Mouse (Mus musculus) midbrain, embryonic 16.5 days (tissue): ENCODE measurements at regions not wholly inside any gene's neighbourhood (a gene's known extent, or its start where the extent isn't known, plus 50 kb on each side); places are given as distances from the start of the nearest gene placed in this dataset.

Experiments
- ATAC-seq: fragments of 200-750 bp; cut with Nextera tagmentation; 2 replicates; pipeline ENCODE4 v1.8.0; 2017; ENCODE audit warnings: moderate TSS enrichment
- H3K27ac ChIP-seq: fragments of 300-500 bp; sonication (generic); 2 replicates; pipeline ENCODE4 v1.5.1; 2014; ENCODE audit warnings: mild to moderate bottlenecking, low read length, mixed read lengths
- H3K27me3 ChIP-seq: fragments of 300-500 bp; sonication (generic); 2 replicates; pipeline ENCODE4 v1.6.1; 2014; ENCODE audit warnings: low read depth, low read length, mixed read lengths; ENCODE audit not compliant: control insufficient read depth, insufficient read depth
- H3K36me3 ChIP-seq: fragments of 300-500 bp; sonication (generic); 2 replicates; pipeline ENCODE4 v1.6.1; 2014; ENCODE audit warnings: mild to moderate bottlenecking, low read length, moderate library complexity, mixed read lengths; ENCODE audit not compliant: control insufficient read depth, insufficient read depth
- H3K4me1 ChIP-seq: fragments of 300-500 bp; sonication (generic); 2 replicates; pipeline ENCODE4 v1.6.1; 2014; ENCODE audit warnings: mild to moderate bottlenecking, low read length, mixed read lengths; ENCODE audit not compliant: control insufficient read depth, insufficient read depth
- H3K4me2 ChIP-seq: fragments of 300-500 bp; sonication (generic); 2 replicates; pipeline ENCODE4 v1.6.1; 2014; ENCODE audit warnings: mild to moderate bottlenecking, low read length, mixed read lengths
- H3K4me3 ChIP-seq: fragments of 300-500 bp; sonication (generic); 2 replicates; pipeline ENCODE4 v1.5.1; 2014; ENCODE audit warnings: low read depth, mild to moderate bottlenecking, low read length, moderate library complexity, mixed read lengths
- H3K9ac ChIP-seq: fragments of 300-500 bp; sonication (generic); 2 replicates; pipeline ENCODE4 v1.6.1; 2014; ENCODE audit warnings: low read depth, low read length, mixed read lengths
- H3K9me3 ChIP-seq: fragments of 300-500 bp; sonication (generic); replicated peaks from 2 replicates; pipeline ENCODE4 v1.6.1; 2014; ENCODE audit warnings: mild to moderate bottlenecking, low read length, mixed read lengths; ENCODE audit not compliant: control insufficient read depth, poor library complexity, severe bottlenecking
- WGBS: fragments of 180-500 bp; shearing (Covaris S2); extraction: QIAGEN DNeasy Blood & Tissue Kit; methylation state at CpG from one replicate; pipeline ENCODE4 v1.1.7; 2014; 5-methylcytosine and 5-hydroxymethylcytosine counted together

DNA sequence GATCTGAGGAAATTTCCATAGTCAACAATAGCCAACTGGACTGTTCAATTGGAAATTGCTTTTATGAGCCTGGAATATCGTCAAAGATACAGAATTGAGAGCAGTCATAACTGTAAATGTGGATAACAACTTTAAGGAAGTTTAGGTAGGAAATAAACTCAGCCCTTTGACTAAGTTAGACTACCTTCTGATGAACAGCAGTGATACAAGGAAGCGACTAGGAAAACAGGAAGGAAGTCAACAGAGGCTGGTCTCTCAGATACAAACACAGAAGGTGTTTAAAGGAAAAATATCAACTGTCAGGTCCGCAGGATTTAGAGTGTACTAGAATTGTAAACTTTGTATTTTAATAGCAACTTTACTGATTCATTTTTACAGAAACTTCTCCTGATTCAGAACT, 721.1 kb downstream of the Kcna4 start:
- no peaks in the 10 kb centered on the region for H3K4me1 ChIP-seq
- H3K9ac ChIP-seq, result no peak overlapping the region
- no peak for ATAC-seq
- H3K4me3 ChIP-seq, result no peak overlapping the region
- H3K9me3 ChIP-seq, result no peaks in the 10 kb centered on the region
- 93% methylated on average over 3 of the region's 3 CpGs for WGBS
- no peak overlapping the region for H3K4me2 ChIP-seq
- H3K27ac ChIP-seq, result no peak overlapping the region
- H3K36me3 ChIP-seq, result no peaks in the 10 kb centered on the region
- H3K27me3 ChIP-seq, result no peaks in the 10 kb centered on the region

DNA sequence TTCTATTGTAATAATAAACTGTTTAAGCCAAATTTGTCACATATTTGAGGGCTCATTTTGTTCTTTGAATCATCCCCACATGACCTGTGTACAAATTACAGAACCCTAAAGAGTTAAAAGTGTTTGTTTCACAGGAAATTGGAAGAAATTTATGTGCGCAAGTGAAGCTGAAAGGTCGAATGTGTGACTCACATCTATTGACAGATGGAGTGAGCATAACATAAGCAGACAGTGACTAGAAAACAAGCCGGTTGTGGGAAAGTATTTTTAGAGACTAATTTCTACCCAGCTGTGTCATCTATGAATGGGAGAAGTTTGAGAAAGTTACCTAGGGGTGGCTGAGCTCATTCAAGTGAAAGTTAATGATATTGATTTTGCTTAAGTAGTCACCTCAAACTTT, 732.8 kb downstream of the Kcna4 start:
- no peak for ATAC-seq
- no peak overlapping the region for H3K9ac ChIP-seq
- H3K9me3 ChIP-seq, result no peaks in the 10 kb centered on the region
- WGBS, result 66% methylated on average over 3 of the region's 3 CpGs
- no peak overlapping the region for H3K4me3 ChIP-seq
- no peak overlapping the region for H3K27ac ChIP-seq
- H3K4me2 ChIP-seq, result no peak overlapping the region
- H3K36me3 ChIP-seq, result no peaks in the 10 kb centered on the region
- H3K4me1 ChIP-seq, result no peaks in the 10 kb centered on the region
- no peaks in the 10 kb centered on the region for H3K27me3 ChIP-seq

DNA sequence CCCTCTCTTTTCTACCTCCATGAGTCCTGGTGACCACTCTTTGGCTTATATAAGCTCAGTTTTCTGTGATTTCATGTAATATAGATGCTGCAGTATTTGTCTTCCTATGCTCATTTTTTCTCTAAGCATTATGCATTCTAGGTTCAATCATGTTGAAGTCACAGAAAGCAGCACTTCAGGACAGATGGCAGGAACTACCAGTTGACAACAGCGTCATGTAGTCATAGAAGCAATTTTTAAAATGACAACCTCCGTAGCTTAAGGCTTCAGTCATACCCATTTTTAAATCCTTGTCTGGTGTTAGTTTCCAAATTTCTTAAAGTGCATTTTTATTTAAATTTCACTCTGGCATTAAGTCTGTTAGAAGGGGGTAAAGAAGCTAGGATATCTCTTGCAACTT, 740.2 kb downstream of the Kcna4 start:
- Histone ChIP-seq H3K9ac (no peak overlapping the region), H3K27me3 (no peaks in the 10 kb centered on the region), H3K4me1 (peaks cover 8% of the 10 kb centered on the region; the same call in 1 of the 2 replicates), H3K4me2 (no peak overlapping the region), H3K9me3 (no peaks in the 10 kb centered on the region), H3K27ac (no peak overlapping the region), H3K4me3 (no peak overlapping the region), H3K36me3 (no peaks in the 10 kb centered on the region)
- whole genome bisulfite sequencing, result 90% methylated on average over 2 of the region's 2 CpGs
- no peak for ATAC-seq

DNA sequence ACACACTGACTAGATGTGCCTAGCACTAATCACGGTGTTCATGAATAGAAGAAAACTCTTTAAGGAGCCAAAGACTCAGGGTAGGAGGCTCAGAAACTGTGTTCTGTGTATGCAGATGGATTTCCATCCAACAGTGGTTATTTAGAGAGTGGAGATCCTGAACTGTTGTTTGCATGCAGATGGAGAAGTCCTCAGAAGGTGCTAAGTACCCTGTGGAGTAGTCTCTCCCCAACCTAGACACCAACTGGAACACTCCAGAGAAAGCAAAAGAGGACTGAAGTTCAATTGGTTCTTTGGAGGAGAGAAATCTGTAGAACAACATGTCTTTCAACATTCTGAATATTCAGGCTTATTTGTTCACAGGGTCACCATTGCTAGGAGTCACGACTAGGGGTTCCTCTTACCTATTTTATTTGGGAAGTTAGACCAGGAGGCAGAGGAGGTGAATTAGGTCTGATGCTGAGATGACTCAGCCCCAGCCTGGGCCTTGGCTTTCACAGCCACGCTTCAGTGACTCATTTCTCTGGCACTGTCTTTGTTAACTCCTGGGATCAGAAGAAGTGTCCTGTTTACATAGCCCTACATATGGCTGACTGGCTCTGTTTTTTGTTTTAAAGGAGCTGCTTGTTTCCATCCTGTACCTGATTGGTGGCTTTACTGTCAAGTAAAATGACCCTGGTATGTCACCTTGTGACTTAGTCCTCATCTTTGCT, 742.0 kb downstream of the Kcna4 start:
- Histone ChIP-seq H3K36me3 (no peaks in the 10 kb centered on the region), H3K27ac (no peak overlapping the region), H3K4me3 (no peak overlapping the region), H3K4me1 (peaks cover 8% of the 10 kb centered on the region; the same call in 1 of the 2 replicates), H3K9ac (no peak overlapping the region), H3K4me2 (no peak overlapping the region), H3K27me3 (no peaks in the 10 kb centered on the region), H3K9me3 (no peaks in the 10 kb centered on the region)
- ATAC-seq, result no peak
- WGBS, result 73% methylated on average over 3 of the region's 3 CpGs

DNA sequence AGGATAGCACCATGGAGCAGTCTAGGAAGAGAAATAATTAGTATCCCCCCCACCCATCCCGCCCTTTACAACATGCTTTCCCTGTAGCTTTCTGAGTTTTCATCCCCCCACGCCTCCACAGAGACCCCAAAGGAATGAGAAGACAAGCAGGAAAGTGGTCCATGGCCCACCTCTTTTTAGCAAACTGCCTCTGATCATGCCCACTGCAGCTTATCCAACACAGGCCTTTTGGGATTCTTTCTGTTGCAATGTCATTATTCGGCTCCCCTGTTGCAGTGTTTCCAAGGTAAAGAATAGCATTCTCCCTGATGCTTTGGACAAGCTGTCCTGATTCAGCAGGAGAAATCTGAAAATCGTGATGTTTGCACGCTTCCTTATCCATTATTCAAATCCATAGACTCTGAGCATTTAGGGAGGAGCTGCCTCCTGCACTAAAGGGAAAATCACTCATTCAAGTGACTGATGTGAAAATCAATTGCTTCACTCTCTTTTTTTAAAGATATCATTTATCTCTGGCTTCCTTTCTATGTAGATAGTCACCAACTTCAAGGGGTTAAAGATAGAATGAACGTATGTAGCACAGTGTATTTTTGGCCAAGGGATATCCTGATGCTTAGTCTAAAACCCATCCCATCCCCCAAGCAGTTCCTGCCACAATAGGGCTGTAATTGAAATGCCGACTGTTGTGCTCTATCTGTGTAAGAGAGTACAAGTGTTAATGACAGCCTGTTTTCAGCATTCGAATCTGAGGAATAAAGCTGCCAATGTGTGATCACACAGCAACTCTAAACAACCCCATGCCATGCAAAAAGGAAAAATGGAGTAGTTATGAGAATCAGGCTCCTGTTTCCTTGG, 743.1 kb downstream of the Kcna4 start:
- Histone ChIP-seq H3K9me3 (no peaks in the 10 kb centered on the region), H3K27ac (peak overlapping the region; percentile 13; the same call in 1 of the 2 replicates), H3K4me2 (no peak overlapping the region), H3K4me3 (no peak overlapping the region), H3K4me1 (peaks cover 8% of the 10 kb centered on the region; the same call in 1 of the 2 replicates), H3K27me3 (no peaks in the 10 kb centered on the region), H3K36me3 (no peaks in the 10 kb centered on the region), H3K9ac (no peak overlapping the region)
- ATAC-seq, result peak; percentile 81
- 36% methylated on average over 8 of the region's 8 CpGs for WGBS

DNA sequence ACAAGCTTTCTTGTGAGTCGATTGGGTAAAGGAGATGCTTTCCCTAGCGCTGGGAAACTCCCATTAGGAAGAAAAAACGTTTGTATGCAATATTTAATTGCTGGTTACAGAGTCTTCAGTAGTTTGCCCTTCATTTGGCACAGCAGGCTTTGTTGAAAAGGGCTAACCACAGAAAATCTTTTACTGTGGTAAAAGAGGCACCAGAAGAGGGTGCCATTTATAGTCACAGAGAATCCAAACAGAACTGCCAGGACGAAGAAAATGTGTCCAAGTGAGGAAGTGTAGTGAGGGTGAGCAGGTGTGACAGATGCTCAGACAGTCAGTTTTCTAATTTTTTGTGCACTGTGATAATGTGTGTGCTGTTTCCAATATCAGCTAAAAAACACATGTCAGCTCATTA, 744.4 kb downstream of the Kcna4 start:
- no peak overlapping the region for H3K27ac ChIP-seq
- H3K9ac ChIP-seq, result no peak overlapping the region
- no peak overlapping the region for H3K4me3 ChIP-seq
- no peaks in the 10 kb centered on the region for H3K36me3 ChIP-seq
- H3K4me1 ChIP-seq, result peaks cover 8% of the 10 kb centered on the region; the same call in 1 of the 2 replicates
- no peaks in the 10 kb centered on the region for H3K27me3 ChIP-seq
- no peak for ATAC-seq
- WGBS, result 53% methylated on average over 4 of the region's 4 CpGs
- H3K4me2 ChIP-seq, result no peak overlapping the region
- H3K9me3 ChIP-seq, result no peaks in the 10 kb centered on the region

GRCm38 (mm10) chr2:108042086-108042485, 751.6 kb downstream of the Kcna4 start:
- Histone ChIP-seq H3K4me1 (no peaks in the 10 kb centered on the region), H3K4me2 (no peak overlapping the region), H3K9me3 (no peaks in the 10 kb centered on the region), H3K4me3 (no peak overlapping the region), H3K27me3 (no peaks in the 10 kb centered on the region), H3K9ac (no peak overlapping the region), H3K27ac (no peak overlapping the region), H3K36me3 (no peaks in the 10 kb centered on the region)
- ATAC-seq, result no peak
- WGBS, result 70% methylated on average over 2 of the region's 2 CpGs

GRCm38 (mm10) chr2:108044885-108045284, 754.4 kb downstream of the Kcna4 start:
- 86% methylated on average over 2 of the region's 2 CpGs for WGBS
- Histone ChIP-seq H3K4me2 (no peak overlapping the region), H3K4me1 (no peaks in the 10 kb centered on the region), H3K36me3 (no peaks in the 10 kb centered on the region), H3K27me3 (no peaks in the 10 kb centered on the region), H3K4me3 (no peak overlapping the region), H3K9ac (no peak overlapping the region), H3K27ac (no peak overlapping the region), H3K9me3 (no peaks in the 10 kb centered on the region)
- ATAC-seq, result no peak

DNA sequence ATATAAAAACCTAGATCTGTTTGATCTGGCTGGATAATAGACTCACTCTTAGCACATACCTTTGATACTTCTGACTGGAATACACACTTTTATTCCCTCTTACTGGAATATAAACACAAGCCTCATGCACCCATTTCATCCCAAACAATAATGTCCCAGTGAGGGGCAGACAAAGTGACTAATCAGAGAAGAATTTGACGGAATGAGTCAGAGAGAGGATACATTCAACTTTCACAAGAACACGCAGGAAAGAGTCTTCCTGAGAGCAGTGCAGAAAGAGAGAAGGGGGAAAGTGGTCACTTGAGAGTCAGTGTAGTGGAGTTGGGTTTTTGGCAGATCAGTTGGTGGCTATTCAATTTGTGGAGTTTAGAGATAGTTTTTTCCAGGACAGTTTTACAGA, 755.6 kb downstream of the Kcna4 start:
- Histone ChIP-seq H3K9me3 (no peaks in the 10 kb centered on the region), H3K9ac (no peak overlapping the region), H3K4me1 (no peaks in the 10 kb centered on the region), H3K4me2 (no peak overlapping the region), H3K36me3 (no peaks in the 10 kb centered on the region), H3K27me3 (no peaks in the 10 kb centered on the region), H3K27ac (no peak overlapping the region), H3K4me3 (no peak overlapping the region)
- WGBS, result 74% methylated on average over 2 of the region's 2 CpGs
- no peak for ATAC-seq
